Mouse (Mus musculus): ENCODE measurements around the gene Tspyl3. TPM values are rescaled to one million over a fixed set of nuclear protein-coding genes. Genes with fewer than 3 reads are reported as not detected.

The Tspyl3 gene
- polyA plus RNA-seq, 1 experiment from 2014 or later: 9.9 TPM

GRCm38 (mm10) chr2:153217826-153218340, 7.4 kb downstream of the Tspyl3 start:
- Histone ChIP-seq H3K27me3 (ENCODE audit: control insufficient read depth, insufficient read depth, low read length) (no peaks in the 10 kb centered on the region), H3K27ac (ENCODE audit: low read length) (no peak overlapping the region), H3K9me3 (replicated peaks; ENCODE audit: control insufficient read depth, low read length) (no peaks in the 10 kb centered on the region), H3K36me3 (ENCODE audit: control insufficient read depth, insufficient read depth, low read length) (no peaks in the 10 kb centered on the region), H3K4me1 (ENCODE audit: control insufficient read depth, insufficient read depth, low read length) (no peaks in the 10 kb centered on the region), H3K9ac (ENCODE audit: low read length) (no peak overlapping the region), H3K4me3 (replicated peaks; ENCODE audit: low read length) (no peak overlapping the region), H3K4me2 (ENCODE audit: low read depth, low read length) (no peak overlapping the region)
- no peak for ATAC-seq (ENCODE audit: insufficient read depth, low FRiP score)
- 83% methylated on average over 10 of the region's 10 CpGs for WGBS

- H3K27me3 ChIP-seq (ENCODE audit: control insufficient read depth, insufficient read depth, low read length): no peaks in the 10 kb centered on the region
- no peaks in the 10 kb centered on the region for H3K9me3 ChIP-seq (replicated peaks; ENCODE audit: control insufficient read depth, low read length)
- 76% methylated on average over 4 of the region's 4 CpGs for WGBS
- no peak overlapping the region for H3K9ac ChIP-seq (ENCODE audit: low read length)
- H3K4me1 ChIP-seq (ENCODE audit: control insufficient read depth, insufficient read depth, low read length): no peaks in the 10 kb centered on the region
- H3K36me3 ChIP-seq (ENCODE audit: control insufficient read depth, insufficient read depth, low read length): no peaks in the 10 kb centered on the region
- H3K27ac ChIP-seq (ENCODE audit: low read length): no peak overlapping the region
- H3K4me2 ChIP-seq (ENCODE audit: low read depth, low read length): no peak overlapping the region
- no peak for ATAC-seq (ENCODE audit: insufficient read depth, low FRiP score)
- H3K4me3 ChIP-seq (replicated peaks; ENCODE audit: low read length): no peak overlapping the region
Observed at GRCm38 (mm10) chr2:153215421-153215820, 9.8 kb downstream of the Tspyl3 start.

- no peak overlapping the region for H3K27ac ChIP-seq (ENCODE audit: low read length)
- H3K27me3 ChIP-seq (ENCODE audit: control insufficient read depth, insufficient read depth, low read length): no peaks in the 10 kb centered on the region
- H3K9ac ChIP-seq (ENCODE audit: low read length): no peak overlapping the region
- no peak overlapping the region for H3K4me2 ChIP-seq (ENCODE audit: low read depth, low read length)
- H3K4me1 ChIP-seq (ENCODE audit: control insufficient read depth, insufficient read depth, low read length): no peaks in the 10 kb centered on the region
- ATAC-seq (ENCODE audit: insufficient read depth, low FRiP score): no peak
- no peaks in the 10 kb centered on the region for H3K9me3 ChIP-seq (replicated peaks; ENCODE audit: control insufficient read depth, low read length)
- 0 out of 2 replicates have a peak, but pooled peaks cover 2% of the 10 kb centered on the region for H3K36me3 ChIP-seq (ENCODE audit: control insufficient read depth, insufficient read depth, low read length)
- 53% methylated on average over 6 of the region's 6 CpGs for WGBS
- no peak overlapping the region for H3K4me3 ChIP-seq (replicated peaks; ENCODE audit: low read length)
Observed at GRCm38 (mm10) chr2:153214771-153215259, 10.4 kb downstream of the Tspyl3 start.

GRCm38 (mm10) chr2:153213351-153213750, 11.9 kb downstream of the Tspyl3 start:
- H3K4me1 ChIP-seq (ENCODE audit: control insufficient read depth, insufficient read depth, low read length): no peaks in the 10 kb centered on the region
- H3K4me3 ChIP-seq (replicated peaks; ENCODE audit: low read length): no peak overlapping the region
- 76% methylated on average over 4 of the region's 4 CpGs for WGBS
- ATAC-seq (ENCODE audit: insufficient read depth, low FRiP score): no peak
- no peaks in the 10 kb centered on the region for H3K9me3 ChIP-seq (replicated peaks; ENCODE audit: control insufficient read depth, low read length)
- peaks cover 13% of the 10 kb centered on the region for H3K36me3 ChIP-seq (ENCODE audit: control insufficient read depth, insufficient read depth, low read length)
- H3K9ac ChIP-seq (ENCODE audit: low read length): no peak overlapping the region
- no peaks in the 10 kb centered on the region for H3K27me3 ChIP-seq (ENCODE audit: control insufficient read depth, insufficient read depth, low read length)
- H3K27ac ChIP-seq (ENCODE audit: low read length): no peak overlapping the region
- no peak overlapping the region for H3K4me2 ChIP-seq (ENCODE audit: low read depth, low read length)

- Histone ChIP-seq H3K36me3 (ENCODE audit: control insufficient read depth, insufficient read depth, low read length) (peaks cover 15% of the 10 kb centered on the region), H3K4me3 (replicated peaks; ENCODE audit: low read length) (no peak overlapping the region), H3K27ac (ENCODE audit: low read length) (no peak overlapping the region), H3K4me1 (ENCODE audit: control insufficient read depth, insufficient read depth, low read length) (no peaks in the 10 kb centered on the region), H3K27me3 (ENCODE audit: control insufficient read depth, insufficient read depth, low read length) (no peaks in the 10 kb centered on the region), H3K9ac (ENCODE audit: low read length) (no peak overlapping the region), H3K4me2 (ENCODE audit: low read depth, low read length) (no peak overlapping the region), H3K9me3 (replicated peaks; ENCODE audit: control insufficient read depth, low read length) (no peaks in the 10 kb centered on the region)
- no peak for ATAC-seq (ENCODE audit: insufficient read depth, low FRiP score)
- WGBS: 94% methylated on average over 5 of the region's 5 CpGs
Observed at GRCm38 (mm10) chr2:153211451-153211850, 13.8 kb downstream of the Tspyl3 start.

- ATAC-seq (ENCODE audit: insufficient read depth, low FRiP score): no peak
- Histone ChIP-seq H3K27me3 (ENCODE audit: control insufficient read depth, insufficient read depth, low read length) (no peaks in the 10 kb centered on the region), H3K36me3 (ENCODE audit: control insufficient read depth, insufficient read depth, low read length) (peaks cover 21% of the 10 kb centered on the region), H3K9me3 (replicated peaks; ENCODE audit: control insufficient read depth, low read length) (no peaks in the 10 kb centered on the region), H3K9ac (ENCODE audit: low read length) (no peak overlapping the region), H3K27ac (ENCODE audit: low read length) (no peak overlapping the region), H3K4me2 (ENCODE audit: low read depth, low read length) (no peak overlapping the region), H3K4me1 (ENCODE audit: control insufficient read depth, insufficient read depth, low read length) (no peaks in the 10 kb centered on the region), H3K4me3 (replicated peaks; ENCODE audit: low read length) (no peak overlapping the region)
- 89% methylated on average over 5 of the region's 5 CpGs for WGBS
Observed at GRCm38 (mm10) chr2:153209286-153209685, 16.0 kb downstream of the Tspyl3 start.

- Histone ChIP-seq H3K36me3 (ENCODE audit: control insufficient read depth, insufficient read depth, low read length) (peaks cover 24% of the 10 kb centered on the region), H3K4me3 (replicated peaks; ENCODE audit: low read length) (no peak overlapping the region), H3K27ac (ENCODE audit: low read length) (no peak overlapping the region), H3K4me2 (ENCODE audit: low read depth, low read length) (no peak overlapping the region), H3K4me1 (ENCODE audit: control insufficient read depth, insufficient read depth, low read length) (no peaks in the 10 kb centered on the region), H3K27me3 (ENCODE audit: control insufficient read depth, insufficient read depth, low read length) (no peaks in the 10 kb centered on the region), H3K9ac (ENCODE audit: low read length) (no peak overlapping the region), H3K9me3 (replicated peaks; ENCODE audit: control insufficient read depth, low read length) (no peaks in the 10 kb centered on the region)
- WGBS: 96% methylated on average over 2 of the region's 2 CpGs
- no peak for ATAC-seq (ENCODE audit: insufficient read depth, low FRiP score)
Observed at GRCm38 (mm10) chr2:153208149-153208548, 17.1 kb downstream of the Tspyl3 start.

- no peak for ATAC-seq (ENCODE audit: insufficient read depth, low FRiP score)
- Histone ChIP-seq H3K9me3 (replicated peaks; ENCODE audit: control insufficient read depth, low read length) (no peaks in the 10 kb centered on the region), H3K27ac (ENCODE audit: low read length) (no peak overlapping the region), H3K9ac (ENCODE audit: low read length) (no peak overlapping the region), H3K4me2 (ENCODE audit: low read depth, low read length) (no peak overlapping the region), H3K36me3 (ENCODE audit: control insufficient read depth, insufficient read depth, low read length) (peaks cover 19% of the 10 kb centered on the region; the same call in 1 of the 2 replicates), H3K27me3 (ENCODE audit: control insufficient read depth, insufficient read depth, low read length) (no peaks in the 10 kb centered on the region), H3K4me1 (ENCODE audit: control insufficient read depth, insufficient read depth, low read length) (no peaks in the 10 kb centered on the region), H3K4me3 (replicated peaks; ENCODE audit: low read length) (no peak overlapping the region)
- WGBS: 73% methylated on average over 1 of the region's 1 CpGs
Observed at GRCm38 (mm10) chr2:153202766-153203165, 22.5 kb downstream of the Tspyl3 start.

- WGBS: 84% methylated on average over 2 of the region's 2 CpGs
- Histone ChIP-seq H3K9me3 (replicated peaks; ENCODE audit: control insufficient read depth, low read length) (no peaks in the 10 kb centered on the region), H3K27me3 (ENCODE audit: control insufficient read depth, insufficient read depth, low read length) (no peaks in the 10 kb centered on the region), H3K9ac (ENCODE audit: low read length) (no peak overlapping the region), H3K36me3 (ENCODE audit: control insufficient read depth, insufficient read depth, low read length) (peaks cover 32% of the 10 kb centered on the region), H3K4me3 (replicated peaks; ENCODE audit: low read length) (no peak overlapping the region), H3K4me1 (ENCODE audit: control insufficient read depth, insufficient read depth, low read length) (no peaks in the 10 kb centered on the region), H3K27ac (ENCODE audit: low read length) (no peak overlapping the region), H3K4me2 (ENCODE audit: low read depth, low read length) (no peak overlapping the region)
- ATAC-seq (ENCODE audit: insufficient read depth, low FRiP score): no peak
Observed at GRCm38 (mm10) chr2:153199114-153199513, 26.1 kb downstream of the Tspyl3 start.
